Mouse (Mus musculus): ENCODE measurements around the gene Iqcf6. TPM values are rescaled to one million over a fixed set of nuclear protein-coding genes. Genes with fewer than 3 reads are reported as not detected.
"Not testable (repeated sequence)": the region's sequence is repeated elsewhere in the genome, so short reads cannot be mapped to it uniquely, and the experiment has no call there.

The Iqcf6 gene
- total and polyA plus RNA-seq, 3 experiments = not detected

DNA sequence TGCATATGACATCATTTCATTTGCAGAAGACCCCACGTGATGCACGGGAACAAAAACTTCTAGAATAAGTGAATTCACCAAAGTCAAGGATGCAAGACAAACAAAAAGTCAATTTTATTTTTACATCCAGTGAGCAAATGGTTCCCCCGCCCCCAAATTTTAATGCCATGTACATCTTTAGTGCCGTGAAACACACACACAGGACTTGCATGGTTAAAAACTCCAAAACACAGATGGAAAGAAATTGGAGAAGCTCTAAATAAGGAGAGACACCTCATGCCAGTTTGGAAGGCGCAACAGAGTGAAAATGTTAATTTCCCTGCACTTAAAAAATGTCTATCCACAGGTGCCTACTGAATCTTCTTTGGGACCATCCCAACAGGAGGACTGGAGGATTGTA, 34.2 kb upstream of the Iqcf6 start:
- peaks cover 3% of the 10 kb centered on the region for H3K9me3 ChIP-seq (replicated peaks; ENCODE audit: low read length)
- peaks cover 43% of the 10 kb centered on the region for H3K27me3 ChIP-seq (replicated peaks)
- no peak overlapping the region for H3K9ac ChIP-seq (ENCODE audit: insufficient read depth, low read depth)
- H3K4me3 ChIP-seq (replicated peaks in 1 of 3; ENCODE audit: low read depth in 2 of 3, low read length in 2 of 3, poor library complexity in 1 of 3) = no peak overlapping the region
- no peak for DNase-seq (ENCODE audit: extremely low read depth)
- dilution Hi-C loops (cut with MboI; ENCODE audit: extremely low pct_ligation_motif_present, extremely low pct_unique_long_range_greater_than_20kb, low sequenced_read_pairs) (no loop called here), in situ Hi-C loops (cut with MboI; ENCODE audit: low pct_ligation_motif_present, low pct_unique_long_range_greater_than_20kb, low sequenced_read_pairs) (no loop called here)
- H3K36me3 ChIP-seq (replicated peaks in 1 of 2; ENCODE audit: control insufficient read depth in 1 of 2, insufficient read depth in 1 of 2, low read length in 1 of 2) = no peaks in the 10 kb centered on the region
- H3K79me2 ChIP-seq (replicated peaks; ENCODE audit: control insufficient read depth, extremely low read depth, insufficient read depth, poor library complexity, severe bottlenecking) = no peaks in the 10 kb centered on the region
- H3K27ac ChIP-seq (ENCODE audit: insufficient read depth, low read depth) = no peak overlapping the region
- H3K4me2 ChIP-seq (ENCODE audit: insufficient read depth, low read depth, poor library complexity, severe bottlenecking) = no peak overlapping the region
- no peak for TF ChIP-seq USF1 (IDR thresholded peaks at IDR 0.05; ENCODE audit: low read depth, low read length)
- no peak for TF ChIP-seq UBTF (IDR thresholded peaks at IDR 0.05; ENCODE audit: low read depth, low read length)
- no peak for TF ChIP-seq CTCF (conservative IDR thresholded peaks at IDR 0.05 in 1 of 2, IDR thresholded peaks at IDR 0.05 in 1 of 2; ENCODE audit: low read depth in 2 of 2, low read length in 2 of 2)
- TF ChIP-seq GABPA (IDR thresholded peaks at IDR 0.05; ENCODE audit: insufficient replicate concordance, low read depth, low read length) = no peak
- no peak for TF ChIP-seq MYC (IDR thresholded peaks at IDR 0.05; ENCODE audit: low read depth, low read length)
- no peak for TF ChIP-seq PAX5 (IDR thresholded peaks at IDR 0.05; ENCODE audit: low read length)
- TF ChIP-seq NRF1 (IDR thresholded peaks at IDR 0.05; ENCODE audit: low read depth, low read length) = no peak
- H3K4me1 ChIP-seq (ENCODE audit: control insufficient read depth in 1 of 2, insufficient read depth in 2 of 2) = 0 out of 4 replicates have a peak, but pooled peaks cover 0 to 3% of the 10 kb centered on the region in 2 experiments

- dilution Hi-C loops (cut with MboI; ENCODE audit: extremely low pct_ligation_motif_present, extremely low pct_unique_long_range_greater_than_20kb, low sequenced_read_pairs); H3K9me3 ChIP-seq (replicated peaks; ENCODE audit: low read length); H3K36me3 ChIP-seq (replicated peaks in 1 of 2; ENCODE audit: control insufficient read depth in 1 of 2, insufficient read depth in 1 of 2, low read length in 1 of 2); H3K4me3 ChIP-seq (replicated peaks in 1 of 3; ENCODE audit: low read depth in 2 of 3, low read length in 2 of 3, poor library complexity in 1 of 3); H3K4me1 ChIP-seq (ENCODE audit: control insufficient read depth in 1 of 2, insufficient read depth in 2 of 2); DNase-seq (ENCODE audit: extremely low read depth); H3K9ac ChIP-seq (ENCODE audit: insufficient read depth, low read depth); H3K4me2 ChIP-seq (ENCODE audit: insufficient read depth, low read depth, poor library complexity, severe bottlenecking); in situ Hi-C loops (cut with MboI; ENCODE audit: low pct_ligation_motif_present, low pct_unique_long_range_greater_than_20kb, low sequenced_read_pairs); H3K79me2 ChIP-seq (replicated peaks; ENCODE audit: control insufficient read depth, extremely low read depth, insufficient read depth, poor library complexity, severe bottlenecking); H3K27ac ChIP-seq (ENCODE audit: insufficient read depth, low read depth): not testable (repeated sequence)
- peaks cover 72% of the 10 kb centered on the region for H3K27me3 ChIP-seq (replicated peaks)
These were observed 31.0 kb upstream of the Iqcf6 start for GRCm38 (mm10) chr9:106595402-106595801.

GRCm38 (mm10) chr9:106595836-106596235, 30.5 kb upstream of the Iqcf6 start:
- Histone ChIP-seq H3K27ac (ENCODE audit: insufficient read depth, low read depth) (no peak overlapping the region), H3K79me2 (replicated peaks; ENCODE audit: control insufficient read depth, extremely low read depth, insufficient read depth, poor library complexity, severe bottlenecking) (no peaks in the 10 kb centered on the region), H3K27me3 (replicated peaks) (peaks cover 71% of the 10 kb centered on the region), H3K9ac (ENCODE audit: insufficient read depth, low read depth) (no peak overlapping the region), H3K9me3 (replicated peaks; ENCODE audit: low read length) (peaks cover 3% of the 10 kb centered on the region), H3K4me1 (ENCODE audit: control insufficient read depth in 1 of 2, insufficient read depth in 2 of 2) (0 out of 4 replicates have a peak, but pooled peaks cover 0 to 3% of the 10 kb centered on the region in 2 experiments), H3K4me2 (ENCODE audit: insufficient read depth, low read depth, poor library complexity, severe bottlenecking) (no peak overlapping the region), H3K4me3 (replicated peaks in 1 of 3; ENCODE audit: low read depth in 2 of 3, low read length in 2 of 3, poor library complexity in 1 of 3) (no peak overlapping the region), H3K36me3 (replicated peaks in 1 of 2; ENCODE audit: control insufficient read depth in 1 of 2, insufficient read depth in 1 of 2, low read length in 1 of 2) (no peaks in the 10 kb centered on the region)
- TF ChIP-seq BHLHE40 (IDR thresholded peaks at IDR 0.05; ENCODE audit: low read depth, low read length) = no peak
- dilution Hi-C loops (cut with MboI; ENCODE audit: extremely low pct_ligation_motif_present, extremely low pct_unique_long_range_greater_than_20kb, low sequenced_read_pairs) (no loop called here), in situ Hi-C loops (cut with MboI; ENCODE audit: low pct_ligation_motif_present, low pct_unique_long_range_greater_than_20kb, low sequenced_read_pairs) (no loop called here)
- DNase-seq (ENCODE audit: extremely low read depth) = no peak

Data from CH12.LX (cell line).